Mouse (Mus musculus): ENCODE measurements around the gene Cd209b.
A peak's percentile ranks its signal among the peaks of the same experiment; 100 is the strongest.

Cd209b gene

GRCm38 (mm10) chr8:3926744-3927143 is at the start of gene Cd209b:
TSS of gene Cd209b (minus strand) at chr8:3926844.
- no peak for DNase-seq

DNA sequence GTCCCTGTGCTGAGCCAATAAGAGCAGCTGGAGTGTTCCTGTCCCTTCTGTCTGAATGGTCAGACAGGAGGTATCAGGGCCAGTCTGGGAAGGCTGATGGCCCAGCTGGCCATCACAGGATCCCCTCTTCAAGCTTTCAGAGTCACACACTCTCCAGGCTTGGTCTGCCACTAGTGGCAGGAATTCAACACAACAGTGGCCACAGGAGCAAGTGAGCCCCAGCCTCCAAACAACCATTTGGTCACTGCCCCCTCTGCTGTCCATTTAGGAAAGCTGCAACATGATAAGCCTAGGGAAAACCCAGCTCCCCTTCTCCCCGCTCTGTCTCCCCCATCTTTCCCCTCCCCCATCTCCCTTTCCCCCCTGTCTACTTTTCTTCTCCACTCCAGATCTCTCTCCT is 29.4 kb upstream of the Cd209b start:
- peak; percentile 48 to 57 for DNase-seq

DNA sequence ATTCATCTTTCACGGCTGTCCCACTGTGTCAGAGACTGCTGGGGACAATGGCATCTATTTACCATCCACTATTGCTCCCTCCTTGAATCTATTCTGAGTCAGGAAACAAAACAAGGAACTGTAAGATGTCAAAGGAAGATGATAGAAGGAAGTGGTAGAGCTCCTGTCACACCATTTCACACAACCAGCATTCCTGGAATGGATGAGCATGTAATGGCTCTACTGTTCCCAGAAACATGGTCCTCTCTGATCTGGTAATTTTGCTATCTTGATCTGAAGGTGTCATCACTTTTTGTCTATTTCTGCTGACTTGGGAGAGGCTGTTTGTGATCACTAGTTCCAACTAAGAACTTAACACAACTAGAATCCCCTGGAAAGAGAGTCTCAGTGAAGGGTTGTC is 28.0 kb upstream of the Cd209b start, which contains the start of gene Cd209c:
TSS of gene Cd209c (minus strand) at position 101 of the 400 bp plus-strand sequence.
- no peak for DNase-seq

- DNase-seq, result no peak
These were observed 13.4 kb upstream of the Cd209b start for GRCm38 (mm10) chr8:3940023-3940422.

DNA sequence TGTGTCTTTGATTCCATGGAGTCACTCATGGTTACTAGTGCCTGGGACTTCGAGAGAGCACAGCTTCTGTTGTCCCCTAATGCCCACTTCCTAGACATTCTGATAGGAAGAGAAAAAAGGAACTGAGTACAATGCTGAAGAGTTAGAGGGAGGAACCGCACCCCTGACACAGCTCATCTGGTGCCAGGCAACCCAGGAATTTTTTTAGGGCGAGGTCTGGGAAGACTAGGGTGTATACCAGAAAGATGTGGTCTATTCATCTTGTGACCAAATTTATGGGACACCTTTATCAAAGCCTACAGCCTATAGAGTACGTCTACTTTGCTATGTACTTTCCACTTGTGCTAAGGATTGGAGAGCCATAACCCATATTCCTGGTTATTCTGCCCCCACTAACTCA is 48.2 kb downstream of the Cd209b start, which contains the start of gene Cd209d:
TSS of gene Cd209d (minus strand) at position 101 of the 400 bp plus-strand sequence.
- no peak for DNase-seq

DNA sequence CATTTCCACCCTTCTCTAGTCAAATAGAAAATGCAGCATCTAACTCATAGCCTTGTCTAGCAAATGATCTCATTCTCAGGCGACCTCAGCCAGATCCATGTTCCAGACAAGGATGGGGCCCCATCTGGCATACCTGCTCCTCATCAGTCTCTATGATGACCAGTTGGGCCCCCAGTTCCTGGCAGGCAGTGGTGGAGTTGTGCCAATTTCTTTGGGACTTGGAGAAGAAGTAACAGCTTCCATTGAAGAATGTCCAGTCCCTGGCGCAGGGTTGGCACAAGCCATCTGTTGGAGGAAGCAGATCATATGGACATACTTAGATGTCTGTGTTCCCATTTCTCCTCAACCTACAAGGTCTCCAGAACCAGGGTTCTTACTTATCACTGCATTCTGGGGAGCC is 50.5 kb downstream of the Cd209b start:
- no peak for DNase-seq
